Mouse (Mus musculus) heart, adult 2 months (tissue): ENCODE data around the gene Mkrn1.
"Not testable (repeated sequence)": the region's sequence is repeated elsewhere in the genome, so short reads cannot be mapped to it uniquely, and the experiment has no call there.

Experiments
- CTCF ChIP-seq: fragments of 200-600 bp; IDR thresholded peaks from 2 replicates; pipeline ENCODE4 v1.8.1; 2022; ENCODE audit warnings: antibody characterized with exemption, mild to moderate bottlenecking, moderate library complexity
- EP300 ChIP-seq: fragments of 200-500 bp; IDR thresholded peaks from 2 replicates; pipeline ENCODE4 v1.6.1; 2011; ENCODE audit warnings: low read depth, low read length, control low read depth; ENCODE audit not compliant: insufficient read depth
- POLR2A ChIP-seq: fragments of 200-500 bp; IDR thresholded peaks from 2 replicates; pipeline ENCODE4 v1.6.1; 2011; ENCODE audit warnings: mild to moderate bottlenecking, low read depth, low read length, control low read depth; ENCODE audit not compliant: insufficient read depth

GRCm38 (mm10) chr6:39437519-39437918, 17.3 kb upstream of the Mkrn1 start:
- not testable (repeated sequence) for TF ChIP-seq CTCF, EP300, POLR2A
